Mouse (Mus musculus): Measurements from ENCODE around the gene H2-Eb1. TPM values are rescaled to one million over a fixed set of nuclear protein-coding genes. Genes with fewer than 3 reads are reported as not detected.
A peak's percentile ranks its signal among the peaks of the same experiment; 100 is the strongest.

The H2-Eb1 gene
- polyA plus RNA-seq (2016; fragmentation: Nextera tagmentation; extraction: Ambion mirVana): 1.1 and 1.2 TPM in 2 replicates

DNA sequence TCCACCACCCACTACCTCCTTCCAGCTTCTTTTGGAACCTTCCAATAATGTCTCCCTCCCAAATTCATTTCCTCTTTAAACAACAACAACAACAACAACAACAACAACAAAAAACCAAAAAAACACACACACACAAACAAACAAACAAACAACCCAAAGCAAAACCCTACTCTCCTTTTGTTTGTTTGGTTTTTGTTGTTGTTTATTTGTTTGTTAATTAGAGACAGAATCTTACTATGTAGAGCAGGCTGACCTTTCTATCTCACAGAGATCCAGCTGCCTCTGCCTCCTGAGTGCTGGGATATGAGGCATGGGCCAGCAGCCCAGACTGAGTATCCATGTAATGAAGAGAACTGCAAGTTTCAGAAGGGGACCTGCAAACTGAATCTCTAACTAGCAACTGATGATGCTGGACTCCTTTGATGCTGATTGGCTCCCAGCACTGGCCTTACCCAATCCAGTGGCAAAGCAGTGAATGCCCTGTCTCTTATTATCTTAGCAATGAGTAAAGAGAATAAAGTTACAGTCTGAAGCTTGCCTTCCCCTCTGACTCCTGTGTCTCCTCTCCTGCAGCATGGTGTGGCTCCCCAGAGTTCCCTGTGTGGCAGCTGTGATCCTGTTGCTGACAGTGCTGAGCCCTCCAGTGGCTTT lies at the start of gene H2-Eb1:
H2-Eb1 (plus strand) TSS at position 488 of the 651 bp plus-strand sequence.
- peak; percentile 84 for ATAC-seq (ENCODE audit: low FRiP score)
- H3K9me3 ChIP-seq: no peaks in the 10 kb centered on the region
- no peak within 1 kb of the TSS for H3K9ac ChIP-seq
- H3K27me3 ChIP-seq: peaks cover 14% of the 10 kb centered on the region; the same call in 1 of the 2 replicates
- H3K36me3 ChIP-seq (replicated peaks): no peaks in the 10 kb centered on the region
- no peak within 1 kb of the TSS for H3K4me3 ChIP-seq (replicated peaks)
- no peak within 1 kb of the TSS for H3K4me2 ChIP-seq
- H3K4me1 ChIP-seq: peaks cover 3% of the 10 kb centered on the region
- no peak within 1 kb of the TSS for H3K27ac ChIP-seq

GRCm38 (mm10) chr17:34256501-34256900 lies 49.2 kb upstream of the H2-Eb1 start:
- Histone ChIP-seq H3K4me3 (replicated peaks) (no peak overlapping the region), H3K9me3 (no peaks in the 10 kb centered on the region), H3K4me1 (no peaks in the 10 kb centered on the region), H3K27ac (no peak overlapping the region), H3K36me3 (replicated peaks) (no peaks in the 10 kb centered on the region), H3K9ac (no peak overlapping the region), H3K4me2 (no peak overlapping the region), H3K27me3 (peaks cover 13% of the 10 kb centered on the region; the same call in 1 of the 2 replicates)
- ATAC-seq (ENCODE audit: low FRiP score): no peak
- WGBS: 81% methylated on average over 5 of the region's 5 CpGs

- no peak within 1 kb of the TSS for H3K27ac ChIP-seq
These were observed 47.9 kb upstream of the H2-Eb1 start, which contains the start of gene H2-Ab1 for GRCm38 (mm10) chr17:34257594-34258375. TSS of gene H2-Ab1 (plus strand) at chr17:34257689.

GRCm38 (mm10) chr17:34260551-34260950 lies 45.1 kb upstream of the H2-Eb1 start:
- no peak overlapping the region for H3K27ac ChIP-seq
- WGBS: 86% methylated on average over 5 of the region's 5 CpGs
- H3K27me3 ChIP-seq: peaks cover 48% of the 10 kb centered on the region
- no peaks in the 10 kb centered on the region for H3K36me3 ChIP-seq (replicated peaks)
- H3K4me1 ChIP-seq: peaks cover 20% of the 10 kb centered on the region
- H3K9ac ChIP-seq: no peak overlapping the region
- H3K4me3 ChIP-seq (replicated peaks): no peak overlapping the region
- H3K4me2 ChIP-seq: no peak overlapping the region
- H3K9me3 ChIP-seq: no peaks in the 10 kb centered on the region
- no peak for ATAC-seq (ENCODE audit: low FRiP score)

More at GRCm38 (mm10) chr17:34257594-34258375, 47.9 kb upstream of the H2-Eb1 start, which contains the start of gene H2-Ab1:
- Histone ChIP-seq H3K4me3 (replicated peaks) (no peak within 1 kb of the TSS), H3K36me3 (replicated peaks) (no peaks in the 10 kb centered on the region), H3K27me3 (peaks cover 24% of the 10 kb centered on the region; the same call in 1 of the 2 replicates), H3K4me1 (no peaks in the 10 kb centered on the region), H3K9ac (no peak within 1 kb of the TSS), H3K9me3 (no peaks in the 10 kb centered on the region), H3K4me2 (no peak within 1 kb of the TSS)
- no peak for ATAC-seq (ENCODE audit: low FRiP score)
- WGBS: 73% methylated on average over 11 of the region's 11 CpGs

DNA sequence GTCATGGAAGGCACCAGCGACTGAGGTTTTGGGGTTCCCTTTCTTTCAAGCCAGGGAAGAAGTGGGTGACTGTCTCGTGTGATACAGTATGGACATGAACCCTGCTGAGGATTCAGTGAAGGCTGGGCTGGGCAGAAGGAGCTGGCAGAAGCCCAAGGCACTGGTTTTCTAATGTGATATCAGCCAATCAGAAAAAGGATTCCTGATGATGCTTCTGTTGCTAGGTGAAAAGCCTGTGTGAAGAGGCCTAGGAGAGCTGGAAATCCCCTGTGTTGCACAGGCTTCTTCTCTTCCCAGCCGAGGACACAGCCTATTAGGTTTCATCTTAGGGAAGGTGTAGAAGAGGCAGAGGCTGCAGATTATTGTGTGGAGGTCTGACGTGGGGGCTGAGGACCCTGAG lies 44.2 kb upstream of the H2-Eb1 start:
- Histone ChIP-seq H3K4me2 (no peak overlapping the region), H3K4me1 (peaks cover 20% of the 10 kb centered on the region), H3K4me3 (replicated peaks) (no peak overlapping the region), H3K27me3 (peaks cover 52% of the 10 kb centered on the region), H3K36me3 (replicated peaks) (no peaks in the 10 kb centered on the region), H3K27ac (no peak overlapping the region), H3K9ac (no peak overlapping the region), H3K9me3 (no peaks in the 10 kb centered on the region)
- peak; percentile 70 for ATAC-seq (ENCODE audit: low FRiP score)
- 37% methylated on average over 4 of the region's 4 CpGs for WGBS

- ATAC-seq (ENCODE audit: low FRiP score): peak; percentile 74
- Histone ChIP-seq H3K4me3 (replicated peaks) (peak overlapping the region; percentile 53), H3K36me3 (replicated peaks) (no peaks in the 10 kb centered on the region), H3K27me3 (peaks cover 60% of the 10 kb centered on the region), H3K9me3 (no peaks in the 10 kb centered on the region), H3K9ac (peak overlapping the region; percentile 39; the same call in 1 of the 2 replicates), H3K4me2 (peak overlapping the region; percentile 93), H3K27ac (no peak overlapping the region), H3K4me1 (peaks cover 20% of the 10 kb centered on the region)
- WGBS: under 1% methylated on average over 8 of the region's 8 CpGs
These were observed 42.6 kb upstream of the H2-Eb1 start for GRCm38 (mm10) chr17:34263068-34263467.

GRCm38 (mm10) chr17:34263811-34264371 lies 41.8 kb upstream of the H2-Eb1 start:
- peak overlapping the region; percentile 93 for H3K4me2 ChIP-seq
- H3K27me3 ChIP-seq: peaks cover 54% of the 10 kb centered on the region
- H3K36me3 ChIP-seq (replicated peaks): no peaks in the 10 kb centered on the region
- H3K4me1 ChIP-seq: peaks cover 20% of the 10 kb centered on the region
- 3% methylated on average over 14 of the region's 14 CpGs for WGBS
- no peak overlapping the region for H3K9ac ChIP-seq
- peak overlapping the region; percentile 53 for H3K4me3 ChIP-seq (replicated peaks)
- H3K9me3 ChIP-seq: no peaks in the 10 kb centered on the region
- no peak overlapping the region for H3K27ac ChIP-seq
- ATAC-seq (ENCODE audit: low FRiP score): no peak

DNA sequence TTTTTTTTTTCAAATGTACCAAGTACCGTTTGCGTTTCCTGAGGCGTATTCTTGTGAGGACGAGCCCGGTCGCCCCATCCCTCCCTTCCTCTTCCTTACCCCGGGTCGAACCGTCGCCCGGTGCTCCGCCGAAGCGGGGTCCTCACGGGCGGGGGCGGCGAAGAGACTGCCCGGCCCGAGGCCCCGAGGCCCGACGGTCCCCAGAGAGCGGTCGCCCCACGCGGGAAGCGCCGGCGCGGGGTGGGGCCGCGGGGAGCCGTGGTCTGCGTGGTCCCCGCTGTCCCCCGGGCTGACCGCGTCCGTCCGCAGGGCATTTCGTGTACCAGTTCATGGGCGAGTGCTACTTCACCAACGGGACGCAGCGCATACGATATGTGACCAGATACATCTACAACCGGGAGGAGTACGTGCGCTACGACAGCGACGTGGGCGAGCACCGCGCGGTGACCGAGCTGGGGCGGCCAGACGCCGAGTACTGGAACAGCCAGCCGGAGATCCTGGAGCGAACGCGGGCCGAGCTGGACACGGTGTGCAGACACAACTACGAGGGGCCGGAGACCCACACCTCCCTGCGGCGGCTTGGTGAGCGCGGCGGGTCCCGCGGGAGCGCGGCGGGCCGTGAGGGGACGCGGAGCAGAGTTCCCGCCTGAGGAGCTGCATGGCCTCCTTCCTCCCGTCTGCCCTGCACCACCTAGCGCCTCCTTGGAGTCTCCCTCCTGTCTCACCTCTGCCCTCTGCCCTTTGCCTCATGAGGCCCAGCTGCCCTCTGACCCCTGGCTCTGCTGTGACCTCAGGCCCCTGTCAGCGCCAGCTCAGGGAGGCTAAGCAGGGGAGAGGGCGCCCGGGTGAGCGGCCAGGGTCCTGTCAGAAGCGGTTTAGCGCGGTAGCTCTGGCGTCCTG lies 41.0 kb upstream of the H2-Eb1 start:
- Histone ChIP-seq H3K9me3 (no peaks in the 10 kb centered on the region), H3K4me1 (peaks cover 20% of the 10 kb centered on the region), H3K27me3 (peaks cover 51% of the 10 kb centered on the region), H3K27ac (no peak overlapping the region), H3K9ac (peak overlapping the region; percentile 61), H3K4me2 (peak overlapping the region; percentile 93), H3K36me3 (replicated peaks) (no peaks in the 10 kb centered on the region), H3K4me3 (replicated peaks) (peak overlapping the region; percentile 53)
- ATAC-seq (ENCODE audit: low FRiP score): peak; percentile 27
- under 1% methylated on average over 89 of the region's 93 CpGs for WGBS

DNA sequence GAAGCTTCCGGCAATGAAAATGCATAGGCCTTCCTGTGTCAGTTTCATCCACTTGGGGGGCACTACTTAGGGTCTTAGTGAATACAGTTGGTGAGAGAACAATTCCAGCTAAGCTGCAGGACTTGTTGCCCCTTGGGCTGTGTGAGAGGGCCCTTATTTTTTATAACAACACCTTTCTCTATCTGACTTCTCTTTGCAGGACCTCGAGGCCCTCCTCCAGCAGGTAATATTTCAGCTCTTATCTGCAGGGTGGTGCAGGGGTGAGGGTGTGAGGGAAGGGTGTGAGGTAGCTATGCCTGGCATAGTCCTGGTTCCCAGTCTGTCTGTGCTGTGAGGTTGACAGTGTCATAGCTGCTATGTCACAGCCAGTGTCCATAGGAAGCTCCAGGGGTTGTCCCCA lies 37.4 kb upstream of the H2-Eb1 start:
- ATAC-seq (ENCODE audit: low FRiP score): no peak
- Histone ChIP-seq H3K27ac (no peak overlapping the region), H3K27me3 (peaks cover 38% of the 10 kb centered on the region), H3K36me3 (replicated peaks) (no peaks in the 10 kb centered on the region), H3K9ac (no peak overlapping the region), H3K9me3 (no peaks in the 10 kb centered on the region), H3K4me1 (peaks cover 18% of the 10 kb centered on the region), H3K4me2 (no peak overlapping the region), H3K4me3 (replicated peaks) (no peak overlapping the region)
- WGBS: 68% methylated on average over 2 of the region's 2 CpGs

- H3K27ac ChIP-seq: no peak overlapping the region
- 89% methylated on average over 2 of the region's 2 CpGs for WGBS
- ATAC-seq (ENCODE audit: low FRiP score): no peak
These were observed 36.9 kb upstream of the H2-Eb1 start for GRCm38 (mm10) chr17:34268748-34269147.

DNA sequence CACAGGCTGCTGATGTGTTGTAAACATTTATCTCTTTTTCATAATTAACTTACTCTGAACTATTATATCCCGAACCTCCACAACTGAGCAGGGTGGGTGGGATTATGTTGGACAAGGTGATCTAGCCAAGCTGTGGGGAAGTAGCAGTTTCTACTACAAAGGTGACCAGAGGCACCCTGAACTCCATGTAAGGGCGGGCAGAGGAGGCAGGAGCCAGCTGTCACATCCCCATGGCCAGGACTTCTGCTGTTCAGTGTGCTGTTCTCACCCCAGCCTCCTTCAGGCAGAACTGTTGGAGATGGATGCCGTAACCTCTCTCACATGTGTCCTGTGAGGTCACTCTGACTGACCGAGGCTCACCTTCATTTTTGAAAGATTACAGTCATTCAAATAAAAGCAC lies 35.9 kb upstream of the H2-Eb1 start:
- H3K27me3 ChIP-seq: peaks cover 23% of the 10 kb centered on the region
- no peak overlapping the region for H3K4me2 ChIP-seq
- H3K9ac ChIP-seq: no peak overlapping the region
- H3K27ac ChIP-seq: no peak overlapping the region
- WGBS: 79% methylated on average over 4 of the region's 4 CpGs
- no peak for ATAC-seq (ENCODE audit: low FRiP score)
- H3K36me3 ChIP-seq (replicated peaks): no peaks in the 10 kb centered on the region
- H3K4me1 ChIP-seq: peaks cover 5% of the 10 kb centered on the region
- H3K9me3 ChIP-seq: no peaks in the 10 kb centered on the region
- no peak overlapping the region for H3K4me3 ChIP-seq (replicated peaks)

More at GRCm38 (mm10) chr17:34268748-34269147, 36.9 kb upstream of the H2-Eb1 start:
- H3K27me3 ChIP-seq: peaks cover 33% of the 10 kb centered on the region
- no peak overlapping the region for H3K4me3 ChIP-seq (replicated peaks)
- no peak overlapping the region for H3K4me2 ChIP-seq
- H3K4me1 ChIP-seq: peaks cover 13% of the 10 kb centered on the region
- no peak overlapping the region for H3K9ac ChIP-seq
- no peaks in the 10 kb centered on the region for H3K9me3 ChIP-seq
- no peaks in the 10 kb centered on the region for H3K36me3 ChIP-seq (replicated peaks)

Measured in forebrain, embryonic 12.5 days (tissue).